Mouse (Mus musculus): Measurements from ENCODE around the gene Zcchc10. TPM values are rescaled to one million over a fixed set of nuclear protein-coding genes. Genes with fewer than 3 reads are reported as not detected.

Zcchc10 gene
- polyA plus RNA-seq, 3 experiments from 2014 or later = 29.3 to 29.9 (median 29.4) TPM

Other genes with a start within 250 kb of the Zcchc10 start
- 10 to 100 TPM; 30.1 to 36.3 (median 35.3) TPM for gene Hspa4, start 24.2 kb upstream of the Zcchc10 start, polyA plus RNA-seq (2017; shearing (Covaris generic))
- 10 to 100 TPM; 11.3 to 18.2 (median 14.1) TPM for gene Aff4, start 26.2 kb downstream of the Zcchc10 start, polyA plus RNA-seq (2017; shearing (Covaris generic))
- under 1 TPM in 2 of 3 experiments, not detected in 1; 0.67 to 0.96 TPM for gene Leap2, start 98.5 kb downstream of the Zcchc10 start, polyA plus RNA-seq (2017; shearing (Covaris generic))
- 100 to 1,000 TPM; 384 to 446 (median 387) TPM for gene Uqcrq, start 106.2 kb downstream of the Zcchc10 start, polyA plus RNA-seq (2017; shearing (Covaris generic))
- not detected for gene Gdf9, start 106.3 kb downstream of the Zcchc10 start, polyA plus RNA-seq (2017; shearing (Covaris generic))
- gene Gm10447, start 132.4 kb downstream of the Zcchc10 start, polyA plus RNA-seq (2017; shearing (Covaris generic)) = not detected
- gene Shroom1, start 132.5 kb downstream of the Zcchc10 start, polyA plus RNA-seq (2017; shearing (Covaris generic)) = under 1 TPM in 1 of 3 experiments, not detected in 2; 0.10 TPM
- not detected for gene Gm9837, start 145.8 kb downstream of the Zcchc10 start, polyA plus RNA-seq (2017; shearing (Covaris generic))
- not detected for gene Gm9945, start 155.5 kb downstream of the Zcchc10 start, polyA plus RNA-seq (2017; shearing (Covaris generic))
- not detected for gene Sowaha, start 155.6 kb downstream of the Zcchc10 start, polyA plus RNA-seq (2017; shearing (Covaris generic))
- 1 to 10 TPM; 1.1 to 1.2 (median 1.1) TPM for gene Sept8, start 194.6 kb downstream of the Zcchc10 start, polyA plus RNA-seq (2017; shearing (Covaris generic))
- gene Kif3a, start 242.7 kb downstream of the Zcchc10 start, polyA plus RNA-seq (2017; shearing (Covaris generic)) = 10 to 100 TPM in 2 of 3 experiments, 1 to 10 TPM in 1; 5.5 to 11.6 (median 11.6) TPM